Mouse (Mus musculus) layer of hippocampus, adult 18-20 months (tissue): ENCODE results near the gene Mtrf1. TPM values are rescaled to one million over a fixed set of nuclear protein-coding genes. Genes with fewer than 3 reads are reported as not detected.
"Not testable (repeated sequence)": the region's sequence is repeated elsewhere in the genome, so short reads cannot be mapped to it uniquely, and the experiment has no call there.

Experiments
- DNase-seq, 2 experiments: peaks; one replicate each; pipeline ENCODE4 v3.0.0; 2022; ENCODE audit warnings: low spot score in 2 of 2
- total RNA-seq, 2 experiments: library from RNA; stranded (reverse); gene quantifications; 2 replicates each; pipeline ENCODE4 v1.2.3; 2021

The Mtrf1 gene
- total RNA-seq, 2 experiments from 2014 or later: 5.5 to 6.8 TPM

DNA sequence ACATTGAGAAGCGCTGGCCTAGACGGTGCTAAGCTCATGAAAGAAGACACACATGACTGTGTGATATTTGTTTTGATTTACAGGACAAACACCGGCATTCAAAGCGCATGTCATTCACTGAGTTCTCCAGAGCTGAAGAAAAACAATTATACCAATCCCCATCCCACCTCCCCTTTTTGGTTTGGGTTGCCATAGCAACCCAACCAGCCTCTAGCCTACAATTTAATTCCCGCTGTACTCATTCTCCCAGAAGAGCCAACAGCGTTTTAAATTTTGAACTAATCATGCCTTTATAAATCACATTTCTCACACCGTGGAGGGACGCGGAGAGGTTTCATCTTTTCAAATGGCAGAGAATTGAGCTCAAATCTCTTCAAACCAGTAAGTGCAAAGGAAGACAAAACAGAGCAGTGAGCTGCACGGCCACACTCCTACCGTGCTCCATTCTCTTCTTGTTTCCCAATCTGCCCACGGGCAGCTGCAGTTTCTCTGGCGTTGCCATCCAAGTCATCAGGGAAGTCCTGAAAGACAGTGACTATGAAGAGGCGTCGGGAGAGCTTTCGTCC, 47.6 kb downstream of the Mtrf1 start:
- DNase-seq: peak; percentile 31 to 64

GRCm38 (mm10) chr14:79451681-79452590, 54.4 kb downstream of the Mtrf1 start, which contains the start of gene Kbtbd6:
Gene Kbtbd6 (plus strand): TSS chr14:79451835.
- DNase-seq: peak; percentile 64 to 86

- not testable (repeated sequence) for DNase-seq
Observed at GRCm38 (mm10) chr14:79452591-79452934, 55.0 kb downstream of the Mtrf1 start.

DNA sequence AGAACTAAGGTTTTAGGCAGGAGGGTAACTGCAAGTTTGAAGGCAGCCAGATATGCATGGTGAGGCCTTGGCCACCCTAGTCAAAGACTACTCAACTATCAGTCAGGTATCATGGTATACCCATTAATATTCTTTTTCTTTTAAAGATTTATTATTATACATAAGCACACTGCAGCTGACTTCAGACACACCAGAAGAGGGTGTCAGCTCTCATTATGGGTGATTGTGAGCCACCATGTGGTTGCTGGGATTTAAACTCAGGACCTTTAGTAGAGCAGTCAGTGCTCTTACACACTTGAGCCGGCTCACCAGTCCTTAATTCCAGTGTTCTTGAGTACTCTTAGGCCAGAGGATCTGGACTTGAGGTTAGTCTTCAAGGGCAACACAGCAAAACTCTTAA, 62.8 kb downstream of the Mtrf1 start:
- no peak for DNase-seq

DNA sequence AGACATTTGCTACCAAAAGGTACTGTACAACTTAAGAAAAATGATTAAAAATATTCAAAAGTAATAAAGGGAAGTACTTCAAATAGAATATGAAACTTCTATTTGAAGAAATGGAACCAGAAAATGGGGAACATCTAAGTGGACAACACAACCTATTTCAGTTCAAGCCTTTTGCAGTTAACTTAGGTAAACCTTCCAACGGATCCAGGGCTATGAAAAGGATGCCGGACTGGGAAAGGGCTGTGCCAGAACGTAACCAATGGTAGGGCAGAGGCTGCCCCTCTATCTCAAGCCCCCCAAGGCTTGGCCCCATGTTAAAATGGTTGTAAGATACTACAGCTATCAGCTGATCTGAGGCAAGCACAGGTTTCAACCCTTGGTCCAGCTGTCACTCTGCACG, 63.4 kb downstream of the Mtrf1 start:
- no peak for DNase-seq

- no peak for DNase-seq
Observed at GRCm38 (mm10) chr14:79465623-79466022, 68.1 kb downstream of the Mtrf1 start.

GRCm38 (mm10) chr14:79467621-79468020, 70.0 kb downstream of the Mtrf1 start:
- DNase-seq: peak; percentile 34 to 85

Other genes starting within 250 kb of the Mtrf1 start
- not detected for gene Zfp957, start 150.4 kb upstream of the Mtrf1 start, total RNA-seq
- 10 to 100 TPM; 41.4 to 42.2 TPM for gene Rgcc, start 96.1 kb upstream of the Mtrf1 start, total RNA-seq
- gene Naa16, start 7.0 kb upstream of the Mtrf1 start, total RNA-seq: 10 to 100 TPM; 12.4 to 13.8 TPM
- gene Kbtbd7, start 28.7 kb downstream of the Mtrf1 start, total RNA-seq: 10 to 100 TPM; 42.9 to 48.0 TPM
- 1 to 10 TPM; 1.2 to 1.3 TPM for gene Kbtbd6, start 54.1 kb downstream of the Mtrf1 start, total RNA-seq
- gene Elf1, start 83.4 kb downstream of the Mtrf1 start, total RNA-seq: 1 to 10 TPM; 4.7 to 5.1 TPM
- gene Wbp4, start 83.7 kb downstream of the Mtrf1 start, total RNA-seq: 10 to 100 TPM; 50.0 to 54.8 TPM
- gene Sugt1, start 189.9 kb downstream of the Mtrf1 start, total RNA-seq: 10 to 100 TPM; 89.7 to 93.8 TPM